Mouse (Mus musculus) left cerebral cortex, postnatal 25 days (tissue): Measurements from ENCODE around the gene Tmem104. TPM values are rescaled to one million over a fixed set of nuclear protein-coding genes. Genes with fewer than 3 reads are reported as not detected.

Experiments used
- DNase-seq, 2 experiments: peaks; one replicate each; pipeline ENCODE4 v3.0.0; 2022; ENCODE audit warnings: low spot score in 2 of 2, mixed read lengths in 1 of 2
- intact Hi-C: fragments of 180-260 bp; cut with DNase I; formaldehyde crosslinking; loops from one replicate; pipeline ENCODE4 v1.15.1; 2025
- total RNA-seq, 2 experiments: library from RNA; stranded (reverse); gene quantifications; 2 replicates each; pipeline ENCODE4 v1.2.3; 2021

The Tmem104 gene
- total RNA-seq, 2 experiments from 2014 or later = 15.8 to 18.2 TPM

DNA sequence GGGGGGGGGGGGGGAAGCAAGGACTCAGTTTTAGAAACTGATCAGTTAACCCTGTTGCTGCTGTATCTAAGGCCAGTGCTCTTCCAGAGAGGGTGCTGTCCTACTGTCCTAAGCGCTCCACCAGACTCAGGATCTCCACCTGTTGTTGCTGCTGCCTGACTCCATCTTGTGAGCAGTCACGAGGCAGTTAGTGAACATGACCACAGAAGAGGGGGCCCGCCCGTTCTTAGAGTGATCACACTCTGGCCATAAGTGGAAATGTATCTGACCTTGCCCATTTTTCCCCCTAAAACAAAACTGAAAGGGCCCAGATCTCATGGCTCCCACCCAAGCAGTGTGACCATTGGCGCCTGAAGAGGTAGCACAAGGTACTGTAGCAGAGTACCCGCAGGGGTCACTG lies 60.7 kb downstream of the Tmem104 start:
- DNase-seq = no peak
- intact Hi-C loops = no loop called here

DNA sequence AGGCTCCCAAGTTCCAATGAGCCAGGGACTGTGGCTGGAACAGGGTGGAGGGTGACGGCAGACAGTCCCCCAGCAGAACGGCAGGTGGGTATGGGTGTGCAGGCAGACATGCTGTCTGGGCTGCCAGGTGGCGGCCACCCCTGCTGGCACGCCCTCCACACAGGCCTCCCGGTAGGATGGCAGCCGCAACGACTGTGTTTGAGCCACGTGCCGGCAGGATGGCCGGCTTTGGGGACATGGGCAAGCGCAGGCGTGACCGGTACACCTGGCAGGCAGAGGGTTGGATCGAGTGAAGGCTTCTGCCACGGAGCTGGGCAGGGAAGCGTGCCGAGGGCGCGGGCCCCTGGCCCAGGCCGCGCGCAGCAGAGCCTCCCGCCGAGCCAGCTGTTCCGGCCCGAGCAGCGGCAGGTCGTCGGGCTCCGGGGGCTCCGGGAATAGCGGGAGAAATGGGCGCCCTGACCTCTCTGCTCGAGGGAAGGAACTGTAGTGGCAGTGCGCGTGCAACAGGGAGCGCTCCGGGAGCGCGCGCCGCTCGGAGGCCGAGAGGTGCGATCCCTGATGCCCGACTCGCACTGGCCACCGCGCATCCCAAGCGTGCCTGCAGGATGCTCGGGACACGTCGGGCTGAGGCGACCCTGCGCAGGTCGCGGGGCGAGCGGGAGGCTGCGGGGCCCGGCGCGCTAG lies 62.6 kb downstream of the Tmem104 start:
- intact Hi-C loops = no loop called here
- DNase-seq = no peak

- no peak for DNase-seq
- intact Hi-C loops = no loop called here
These were observed 63.3 kb downstream of the Tmem104 start for GRCm38 (mm10) chr11:115250405-115251090.

- intact Hi-C loops = no loop called here
- DNase-seq = no peak
These were observed 64.0 kb downstream of the Tmem104 start for GRCm38 (mm10) chr11:115251258-115251657.

DNA sequence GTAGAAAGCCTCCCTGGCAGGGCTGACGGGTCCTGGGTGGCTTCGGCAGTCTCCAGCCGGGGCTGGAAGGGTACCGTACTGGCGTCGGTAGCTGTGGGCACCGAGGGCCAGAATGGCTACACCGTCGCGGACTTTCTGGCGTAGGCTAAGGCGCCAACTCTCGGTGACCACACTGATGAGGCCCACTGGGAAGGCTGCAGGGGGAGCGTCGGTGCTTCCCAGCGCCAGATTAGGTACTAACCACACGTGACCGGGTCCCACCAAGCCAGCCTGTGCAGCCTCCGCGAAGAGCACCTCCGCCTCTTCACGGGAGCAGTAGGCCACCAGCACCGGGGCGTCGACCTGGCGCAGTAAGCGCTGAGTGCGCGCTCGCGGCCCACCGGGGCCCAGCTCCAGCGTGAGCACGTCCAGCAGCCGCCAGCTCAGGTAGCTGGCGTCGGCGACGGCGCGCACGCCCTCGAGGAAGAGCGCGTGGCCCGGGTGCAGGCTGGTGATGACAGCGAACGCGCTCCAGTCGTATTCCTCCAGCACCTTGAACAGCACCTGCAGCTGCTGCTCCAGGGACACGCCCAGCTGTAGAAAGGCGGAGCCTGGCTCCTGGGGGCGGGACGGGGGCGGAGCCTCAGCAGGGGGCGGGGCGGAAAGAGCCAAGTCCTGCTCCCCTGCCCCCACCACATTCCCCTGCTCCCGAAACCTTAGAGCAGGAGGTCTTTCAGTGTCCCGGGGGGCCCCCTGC lies 70.7 kb downstream of the Tmem104 start:
- no peak for DNase-seq
- intact Hi-C loops = no loop called here

- intact Hi-C loops = no loop called here
- no peak for DNase-seq
These were observed 71.8 kb downstream of the Tmem104 start for GRCm38 (mm10) chr11:115259134-115259533.

GRCm38 (mm10) chr11:115262954-115263353 lies 75.7 kb downstream of the Tmem104 start:
- intact Hi-C loops = no loop called here
- no peak for DNase-seq

- no peak for DNase-seq
- intact Hi-C loops = no loop called here
These were observed 77.0 kb downstream of the Tmem104 start for GRCm38 (mm10) chr11:115264136-115264861.

GRCm38 (mm10) chr11:115264862-115265668 lies 77.8 kb downstream of the Tmem104 start:
- no peak for DNase-seq
- intact Hi-C loops = no loop called here

- intact Hi-C loops = no loop called here
- DNase-seq = no peak
These were observed 78.6 kb downstream of the Tmem104 start for GRCm38 (mm10) chr11:115265771-115266399.

GRCm38 (mm10) chr11:115266400-115266778 lies 79.1 kb downstream of the Tmem104 start:
- intact Hi-C loops = no loop called here
- DNase-seq = no peak

- intact Hi-C loops = no loop called here
These were observed 80.0 kb downstream of the Tmem104 start, which contains the start of gene Grin2c for GRCm38 (mm10) chr11:115267061-115267883. Grin2c (minus strand) TSS chr11:115267243.

DNA sequence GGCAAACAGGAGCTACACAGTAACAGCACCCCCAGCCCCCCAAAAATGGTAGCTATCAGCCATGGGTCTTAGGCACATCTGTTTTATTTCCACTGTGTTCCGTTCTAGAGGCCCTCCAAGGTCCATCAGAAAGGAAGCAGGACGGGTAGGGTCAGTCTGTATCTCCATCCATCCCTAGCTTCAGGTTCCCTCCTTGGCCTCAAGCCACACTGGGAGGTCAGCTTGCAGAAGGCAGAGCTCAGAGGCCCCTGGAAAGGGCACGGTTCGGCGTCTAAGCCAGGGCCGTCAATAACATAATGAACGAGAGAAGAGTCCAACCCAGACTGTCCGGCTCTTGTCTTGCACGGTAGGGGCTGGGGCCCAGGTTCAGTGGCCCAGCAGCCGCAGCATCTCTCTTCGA lies 80.7 kb downstream of the Tmem104 start:
- intact Hi-C loops = no loop called here
- no peak for DNase-seq

More at GRCm38 (mm10) chr11:115267061-115267883, 80.0 kb downstream of the Tmem104 start, which contains the start of gene Grin2c:
- DNase-seq = no peak

DNA sequence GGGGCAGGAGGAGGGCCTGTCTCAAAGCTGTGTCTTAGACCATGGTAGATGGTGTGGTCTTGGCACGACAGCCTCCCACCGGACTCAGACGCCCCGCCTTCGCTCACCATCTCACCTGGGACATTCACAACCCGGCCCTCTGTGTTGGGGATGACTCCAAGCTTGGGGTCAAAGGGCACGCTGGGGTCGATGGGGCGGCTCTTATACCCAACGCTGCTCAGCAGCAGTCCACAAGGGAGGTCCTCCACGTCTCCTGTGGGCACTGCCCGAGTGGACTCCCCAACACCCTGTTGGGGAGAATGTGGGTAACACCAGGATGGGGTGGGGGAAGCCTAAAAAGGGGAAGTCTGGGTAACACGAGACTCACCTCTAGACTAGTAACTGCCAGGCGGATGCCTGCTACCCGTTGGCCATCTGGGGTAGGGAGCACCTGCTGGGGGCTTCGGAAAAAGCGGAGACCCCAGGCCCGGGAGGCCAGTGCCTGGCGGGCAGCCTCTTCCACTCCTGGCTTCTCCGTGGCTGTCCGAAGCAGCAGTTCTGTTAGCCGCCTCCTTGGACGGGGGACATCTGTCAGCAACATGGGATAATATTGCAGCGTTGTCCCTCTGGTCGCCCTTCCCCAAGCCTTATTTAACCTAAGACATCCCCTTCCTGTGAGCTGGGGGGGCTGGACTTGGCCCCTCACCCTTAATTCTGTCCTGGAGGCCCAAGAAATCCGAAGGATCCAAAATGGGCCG lies 82.2 kb downstream of the Tmem104 start:
- intact Hi-C loops = loop anchor here (1.0 to 5.0 kb wide), 3 partner anchors 67 to 187 kb away; no protein-coding TSS in a partner anchor
- no peak for DNase-seq

DNA sequence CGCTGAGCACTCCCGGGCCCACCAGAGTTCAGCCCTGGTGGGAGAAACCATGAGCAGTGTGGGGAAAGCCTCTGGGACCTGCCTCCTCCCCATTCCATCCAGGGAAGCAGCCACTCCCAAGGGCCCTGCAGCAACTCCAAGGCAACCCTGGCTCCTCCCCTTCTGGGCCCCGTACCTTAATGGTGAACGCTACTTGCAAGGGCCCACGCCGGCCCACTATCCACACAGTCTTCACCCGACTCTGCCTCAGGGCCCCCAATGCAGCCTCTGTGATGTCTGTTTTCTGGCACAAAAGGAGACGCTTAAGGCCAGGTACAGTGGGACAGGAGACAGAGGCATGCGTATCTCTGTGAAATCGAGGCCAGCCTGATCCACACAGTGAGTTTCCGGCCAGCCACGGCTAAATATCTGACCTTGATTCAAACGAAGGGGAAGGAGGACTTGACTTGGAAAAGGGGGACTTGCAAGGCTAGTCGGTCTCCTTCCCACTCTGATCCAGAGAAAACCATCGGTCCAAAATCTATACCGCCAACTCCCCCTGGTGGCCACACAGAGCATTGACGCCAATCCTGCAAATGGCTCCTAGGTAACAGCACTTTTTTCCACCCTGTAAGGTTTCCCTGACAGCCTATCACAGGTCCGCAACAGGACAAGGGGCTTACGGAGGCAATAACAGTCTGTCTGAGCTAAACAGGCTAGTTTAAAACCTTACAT lies 83.0 kb downstream of the Tmem104 start:
- DNase-seq = peak; percentile 83 to 87
- intact Hi-C loops = loop anchor here (1.0 to 5.0 kb wide), 3 partner anchors 68 to 188 kb away; no protein-coding TSS in a partner anchor

- intact Hi-C loops = loop anchor here (2.0 to 5.0 kb wide), 2 partner anchors 110 to 189 kb away; no protein-coding TSS in a partner anchor
- no peak for DNase-seq
These were observed 83.8 kb downstream of the Tmem104 start for GRCm38 (mm10) chr11:115271052-115271451.
